Comparison of ENCODE assay signal across 8 mouse cellular contexts in the genomic region with DNA sequence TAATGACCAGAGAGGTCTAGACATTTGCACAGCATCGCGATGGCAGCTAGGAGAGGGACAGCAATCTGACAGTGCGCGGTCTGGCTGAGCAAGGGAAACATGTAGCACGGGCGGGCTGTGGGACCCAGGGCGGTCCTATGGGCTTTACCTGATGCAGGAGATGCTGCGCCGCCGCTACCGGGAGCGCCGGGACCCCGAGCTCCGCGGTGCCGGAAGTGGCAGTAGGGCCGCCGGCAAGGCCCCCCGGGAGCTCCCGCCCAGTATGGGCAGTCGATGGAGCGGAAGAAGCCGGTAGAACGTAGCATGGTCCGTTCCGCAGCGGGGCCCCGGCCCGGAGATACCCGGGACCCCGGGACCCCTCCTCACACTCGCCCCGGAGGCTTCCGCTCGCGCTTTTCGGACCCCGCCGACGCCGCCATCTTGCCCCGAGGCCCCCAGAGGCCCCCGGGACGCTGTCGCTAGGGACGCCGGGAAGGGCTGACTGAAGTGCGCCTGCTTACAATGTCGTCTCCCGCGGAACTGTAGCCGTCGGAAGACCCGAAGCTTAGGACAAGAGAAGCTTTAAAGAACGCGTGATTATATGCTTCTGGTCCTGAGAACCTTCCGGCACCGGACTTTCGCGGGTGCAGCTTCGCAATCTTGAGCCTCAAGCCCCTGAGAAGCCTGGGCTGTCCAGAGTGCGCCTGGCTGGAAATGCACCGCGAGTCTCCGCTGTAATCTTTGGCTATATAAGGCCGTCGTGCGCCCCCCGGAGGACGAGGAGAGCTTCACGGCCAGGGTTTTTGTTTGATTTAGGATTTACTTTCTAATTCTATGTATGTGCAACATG. TPM values are rescaled to one million over a fixed set of nuclear protein-coding genes. Genes with fewer than 3 reads are reported as not detected.
A peak's percentile ranks its signal among the peaks of the same experiment; 100 is the strongest.
DNase-seq lines count a peak whose midpoint lies in the region; ATAC-seq lines count a peak whose summit lies in the region.

TSS of gene Rexo1 (minus strand) at position 445 of the 829 bp plus-strand sequence.

- H3K27ac ChIP-seq in hindbrain, embryonic 12.5 days: peak within 1 kb of the TSS; percentile 91

- no peaks in the 10 kb centered on the region for H3K9me3 ChIP-seq in hindbrain, embryonic 12.5 days (replicated peaks)

- under 1% methylated on average over 72 of the region's 72 CpGs for WGBS in hindbrain, embryonic 12.5 days

- peak within 1 kb of the TSS; percentile 94 for H3K9ac ChIP-seq in hindbrain, embryonic 12.5 days

- peak; percentile 80 for ATAC-seq in hindbrain, embryonic 12.5 days (ENCODE audit: low FRiP score)

- no peaks in the 10 kb centered on the region for H3K27me3 ChIP-seq in hindbrain, embryonic 12.5 days

- H3K4me2 ChIP-seq in hindbrain, embryonic 12.5 days (replicated peaks): peak within 1 kb of the TSS; percentile 94

- peak; percentile 99 for DNase-seq in NIH3T3 (ENCODE audit: low read depth)
- peak; percentile 95 to 96 for DNase-seq in cerebellum, postnatal 10 days
- peak; percentile 83 to 89 for DNase-seq in frontal cortex, postnatal 10 days (ENCODE audit: low spot score in 2 of 2)
- peak; percentile 95 to 97 for DNase-seq in layer of hippocampus, postnatal 14 days (ENCODE audit: low spot score in 2 of 2)
- DNase-seq in lung, postnatal 14 days: peak; percentile 94
- DNase-seq in retina, adult 2 months (ENCODE audit: low read depth, low spot score): peak; percentile 86
- DNase-seq in thymus, postnatal 36 days: peak; percentile 92 to 95

- peaks cover 47% of the 10 kb centered on the region for H3K4me1 ChIP-seq in hindbrain, embryonic 12.5 days

- no peaks in the 10 kb centered on the region for H3K36me3 ChIP-seq in hindbrain, embryonic 12.5 days

- peak within 1 kb of the TSS; percentile 98 for H3K4me3 ChIP-seq in hindbrain, embryonic 12.5 days

RNA-seq across cellular contexts. Expression of gene Rexo1, which starts in this region (rescaled TPM):
- 33.1 and 33.8 TPM in 2 replicates for polyA plus RNA-seq in hindbrain, embryonic 12.5 days (2016; fragmentation: Nextera tagmentation; extraction: Ambion mirVana)
- 10 to 100 TPM; 47.0 to 50.5 TPM for total RNA-seq in layer of hippocampus, postnatal 14 days (2021)

Comparison
In these comparisons a context has a peak if more than half of its experiments do, and no peak if none do; other contexts are left out.
1. Peak in every context shown above with its lines: DNase-seq, ATAC-seq, H3K4me3 ChIP-seq and H3K27ac ChIP-seq.